Mouse (Mus musculus) limb, embryonic 11.5 days (tissue): ENCODE measurements around the gene L3hypdh. TPM values are rescaled to one million over a fixed set of nuclear protein-coding genes. Genes with fewer than 3 reads are reported as not detected.
"Not testable (repeated sequence)": the region's sequence is repeated elsewhere in the genome, so short reads cannot be mapped to it uniquely, and the experiment has no call there.

Source experiments
- ATAC-seq: fragments of 200-750 bp; cut with Nextera tagmentation; 2 replicates; pipeline ENCODE4 v1.8.0; 2017; ENCODE audit warnings: low read depth; ENCODE audit not compliant: insufficient number of reproducible peaks, low FRiP score, low TSS enrichment
- DNase-seq: peaks from one replicate; pipeline ENCODE4 v3.0.0-alpha.2; 2015; ENCODE audit warnings: low spot score
- H3K27ac ChIP-seq: fragments of 300-500 bp; sonication (generic); replicated peaks from 2 replicates; pipeline ENCODE4 v1.5.1; 2014; ENCODE audit warnings: low read depth, mild to moderate bottlenecking, low read length
- H3K27me3 ChIP-seq: fragments of 300-500 bp; sonication (generic); 2 replicates; pipeline ENCODE4 v1.6.1; 2014; ENCODE audit warnings: mild to moderate bottlenecking, low read length, mixed read lengths; ENCODE audit not compliant: control insufficient read depth, insufficient read depth
- H3K36me3 ChIP-seq: fragments of 300-500 bp; sonication (generic); 2 replicates; pipeline ENCODE4 v1.6.1; 2014; ENCODE audit warnings: mild to moderate bottlenecking, low read length, moderate library complexity, mixed read lengths; ENCODE audit not compliant: control insufficient read depth, insufficient read depth
- H3K4me1 ChIP-seq: fragments of 300-500 bp; sonication (generic); 2 replicates; pipeline ENCODE4 v1.6.1; 2014; ENCODE audit warnings: low read length, mixed read lengths; ENCODE audit not compliant: control insufficient read depth, insufficient read depth
- H3K4me2 ChIP-seq: fragments of 300-500 bp; sonication (generic); 2 replicates; pipeline ENCODE4 v1.6.1; 2014; ENCODE audit warnings: low read depth, mild to moderate bottlenecking, moderate library complexity; ENCODE audit not compliant: severe bottlenecking
- H3K4me3 ChIP-seq: fragments of 300-500 bp; sonication (generic); 2 replicates; pipeline ENCODE4 v1.5.1; 2014; ENCODE audit warnings: low read depth, low read length
- H3K9ac ChIP-seq: fragments of 300-500 bp; sonication (generic); 2 replicates; pipeline ENCODE4 v1.6.1; 2014; ENCODE audit warnings: mild to moderate bottlenecking, low read length
- H3K9me3 ChIP-seq: fragments of 300-500 bp; sonication (generic); 2 replicates; pipeline ENCODE4 v1.6.1; 2016; ENCODE audit warnings: low read length; ENCODE audit not compliant: control insufficient read depth
- WGBS: fragments of 180-500 bp; shearing (Covaris S2); extraction: QIAGEN DNeasy Blood & Tissue Kit; methylation state at CpG from one replicate; pipeline ENCODE4 v1.1.7; 2014; 5-methylcytosine and 5-hydroxymethylcytosine counted together
- polyA plus RNA-seq: library from polyadenylated mRNA; unstranded; fragments of >200 nt; fragmentation: Nextera tagmentation; extraction: Ambion mirVana; gene quantifications from 2 replicates; pipeline ENCODE4 v1.2.1, GENCODE M21; 2014

L3hypdh gene
- polyA plus RNA-seq, 1 experiment from 2014 or later: 12.4 TPM

DNA sequence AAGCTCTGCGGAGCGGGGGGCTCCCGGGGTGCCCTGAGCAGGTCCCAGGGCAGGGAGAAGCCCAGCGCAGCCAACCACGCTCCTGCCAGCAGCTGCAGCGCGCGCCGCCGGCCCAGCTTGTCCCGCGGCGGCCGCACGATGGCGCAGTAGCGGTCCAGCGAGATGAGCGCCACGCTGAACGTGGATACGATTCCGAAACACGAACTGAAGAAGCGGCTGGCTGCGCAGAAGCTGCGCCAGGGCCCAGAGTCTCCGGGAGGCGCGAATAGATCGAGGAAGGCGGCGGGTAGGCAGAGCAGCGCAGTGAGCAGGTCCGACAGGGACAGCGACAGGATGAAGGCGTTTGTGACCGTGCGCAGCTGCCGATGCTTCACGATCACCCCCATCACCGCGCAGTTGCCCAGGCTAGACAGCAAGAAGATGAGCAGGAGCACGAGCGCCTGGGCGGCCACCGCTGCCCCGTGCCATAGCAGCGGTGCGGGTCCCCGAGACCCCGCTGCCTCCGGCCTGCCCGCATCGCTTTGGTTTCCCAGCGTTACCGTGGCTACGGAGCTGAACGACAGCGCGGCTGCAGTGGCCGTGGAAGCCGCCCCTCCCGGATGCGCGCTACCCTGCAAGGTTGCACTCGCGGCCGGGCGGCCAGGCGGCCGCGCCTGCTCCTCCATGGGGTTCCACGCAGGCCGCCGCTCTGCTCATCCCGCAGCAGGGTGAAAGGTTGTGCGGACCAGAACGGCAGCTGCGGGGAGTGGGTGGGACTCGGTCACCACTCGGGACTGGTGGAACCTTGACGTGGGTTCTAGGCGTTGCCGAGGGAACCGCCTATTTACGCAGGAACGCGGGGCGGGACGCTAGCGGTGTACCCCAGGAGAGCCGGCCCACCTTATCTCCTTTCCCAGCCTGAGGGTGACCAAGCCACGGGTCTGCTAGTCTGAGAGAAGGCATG, 14.6 kb downstream of the L3hypdh start, which contains the start of gene Gpr135:
Gene Gpr135 (minus strand): TSS at position 799 of the 943 bp plus-strand sequence.
- under 1% methylated on average over 94 of the region's 94 CpGs for WGBS
- Histone ChIP-seq H3K27me3 (peaks cover 13% of the 10 kb centered on the region; the same call in 1 of the 2 replicates), H3K27ac (no peak within 1 kb of the TSS), H3K36me3 (no peaks in the 10 kb centered on the region), H3K4me3 (peak within 1 kb of the TSS; percentile 50), H3K4me2 (peak within 1 kb of the TSS; percentile 99), H3K9ac (peak within 1 kb of the TSS; percentile 17), H3K9me3 (no peaks in the 10 kb centered on the region), H3K4me1 (no peaks in the 10 kb centered on the region; the same call in 1 of the 2 replicates)
- ATAC-seq (peak; percentile 78), DNase-seq (peak; percentile 91)

DNA sequence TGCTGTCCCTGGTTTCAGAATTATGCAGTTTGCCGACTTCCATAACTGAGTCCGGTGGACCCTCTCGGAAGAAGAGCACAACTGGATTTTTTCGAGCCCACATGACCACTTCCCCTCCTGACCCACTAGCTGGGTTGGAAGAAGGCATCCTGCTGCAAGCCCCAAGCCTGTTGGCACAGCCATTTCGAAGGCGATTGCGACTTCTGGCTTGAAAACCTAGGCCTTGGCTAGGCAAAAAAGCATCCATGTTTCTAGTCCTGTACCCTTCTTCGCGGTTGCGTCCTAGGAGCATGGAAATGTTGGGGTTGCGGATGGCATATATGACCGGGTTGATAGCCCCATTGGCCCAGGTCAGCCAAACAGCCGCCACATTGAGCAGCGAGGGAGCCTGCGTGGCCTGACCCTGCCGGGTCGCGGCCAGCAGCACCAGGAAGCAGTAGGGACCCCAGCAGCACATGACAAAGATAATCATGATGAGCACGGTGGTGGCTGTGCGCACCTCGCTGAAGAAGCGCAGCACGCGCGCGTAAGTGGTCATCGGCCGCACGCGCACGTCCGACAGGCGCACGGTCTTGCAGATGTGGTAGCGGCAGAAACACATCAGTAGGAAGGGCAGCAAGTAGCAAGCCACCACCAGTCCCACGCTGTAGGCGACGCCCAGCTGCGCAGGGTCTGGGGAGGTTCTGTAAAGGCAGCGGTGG, 15.5 kb downstream of the L3hypdh start:
- WGBS: 5% methylated on average over 40 of the region's 40 CpGs
- peak overlapping the region; percentile 99 for H3K4me2 ChIP-seq
- no peaks in the 10 kb centered on the region; the same call in 1 of the 2 replicates for H3K4me1 ChIP-seq
- H3K9me3 ChIP-seq: no peaks in the 10 kb centered on the region
- H3K9ac ChIP-seq: no peak overlapping the region; the same call in 1 of the 2 replicates
- H3K36me3 ChIP-seq: no peaks in the 10 kb centered on the region
- H3K4me3 ChIP-seq: peak overlapping the region; percentile 50
- no peak overlapping the region for H3K27ac ChIP-seq
- no peak for DNase-seq
- no peak; the same call in 1 of the 2 replicates for ATAC-seq
- H3K27me3 ChIP-seq: peaks cover 13% of the 10 kb centered on the region; the same call in 1 of the 2 replicates

DNA sequence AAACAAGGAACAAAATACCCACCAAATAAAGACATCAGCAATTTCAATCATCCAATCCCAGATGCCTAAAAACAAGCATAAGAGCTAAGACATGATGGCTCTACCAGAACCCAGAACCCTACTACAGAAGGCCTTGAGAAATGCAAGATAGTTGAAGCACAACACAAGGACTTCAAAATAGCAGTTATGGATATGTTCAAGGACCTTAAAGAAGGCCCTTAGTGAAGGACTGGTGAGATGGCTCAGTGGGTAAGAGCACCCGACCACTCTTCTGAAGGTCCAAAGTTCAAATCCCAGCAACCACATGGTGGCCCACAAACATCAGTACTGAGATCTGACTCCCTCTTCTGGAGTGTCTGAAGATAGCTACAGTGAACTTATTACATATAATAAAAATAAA, 27.5 kb downstream of the L3hypdh start:
- H3K4me2 ChIP-seq: no peak overlapping the region
- no peak overlapping the region for H3K9ac ChIP-seq
- no peaks in the 10 kb centered on the region for H3K36me3 ChIP-seq
- DNase-seq (no peak), ATAC-seq (no peak)
- H3K4me1 ChIP-seq: no peaks in the 10 kb centered on the region
- H3K27me3 ChIP-seq: no peaks in the 10 kb centered on the region
- WGBS: 93% methylated on average over 1 of the region's 1 CpGs
- H3K4me3 ChIP-seq: no peak overlapping the region
- H3K9me3 ChIP-seq: no peaks in the 10 kb centered on the region
- no peak overlapping the region for H3K27ac ChIP-seq

DNA sequence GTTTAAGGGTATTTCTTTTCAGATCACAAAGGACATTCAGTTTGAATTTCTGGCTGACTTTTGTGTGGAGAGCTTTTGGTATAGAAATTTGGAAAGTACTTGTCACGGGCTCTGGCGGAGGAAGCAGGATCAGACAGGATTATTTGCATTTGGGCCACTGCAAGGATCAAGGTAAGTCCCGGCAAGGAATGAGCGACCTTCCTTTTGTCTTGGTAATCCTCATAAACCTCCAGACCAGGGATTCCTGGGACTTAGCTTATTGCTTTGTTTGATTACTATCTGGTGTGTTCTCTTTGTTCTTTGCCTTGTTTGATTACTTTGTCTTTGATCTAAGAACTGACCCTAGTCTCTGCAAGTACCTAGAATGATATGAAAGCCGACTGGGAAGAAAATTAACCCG, 31.4 kb downstream of the L3hypdh start:
- no peak for DNase-seq
- Histone ChIP-seq H3K27me3 (no peaks in the 10 kb centered on the region), H3K4me2 (no peak overlapping the region), H3K4me1 (no peaks in the 10 kb centered on the region), H3K9ac (no peak overlapping the region), H3K9me3 (no peaks in the 10 kb centered on the region), H3K4me3 (no peak overlapping the region), H3K27ac (no peak overlapping the region), H3K36me3 (no peaks in the 10 kb centered on the region)
- no peak for ATAC-seq
- 28% methylated on average over 6 of the region's 6 CpGs for WGBS

DNA sequence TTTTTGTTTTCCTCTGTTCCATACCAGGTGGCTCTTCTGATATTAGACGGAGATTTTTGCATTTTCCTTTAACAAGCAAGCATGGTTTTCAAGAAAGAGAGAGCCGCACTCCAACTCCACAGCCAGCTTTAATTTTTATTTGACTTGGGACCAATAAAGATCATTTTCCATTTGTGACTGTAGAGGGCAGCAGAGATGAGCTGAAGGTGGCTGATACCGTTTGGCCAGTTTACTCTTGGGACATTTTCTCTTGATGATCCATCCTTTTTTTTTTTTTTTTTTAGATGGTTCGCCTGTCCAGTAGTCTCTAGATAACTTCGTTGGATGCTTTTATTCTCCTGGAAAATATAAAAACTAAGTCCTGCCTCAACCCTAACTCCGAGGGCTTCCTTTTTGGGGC, 31.9 kb downstream of the L3hypdh start:
- 51% methylated on average over 6 of the region's 6 CpGs for WGBS
- DNase-seq: no peak
- H3K9ac ChIP-seq: no peak overlapping the region
- H3K4me1 ChIP-seq: no peaks in the 10 kb centered on the region
- no peak overlapping the region for H3K27ac ChIP-seq
- no peak overlapping the region for H3K4me2 ChIP-seq
- no peak overlapping the region for H3K4me3 ChIP-seq
- H3K27me3 ChIP-seq: no peaks in the 10 kb centered on the region
- no peaks in the 10 kb centered on the region for H3K9me3 ChIP-seq
- H3K36me3 ChIP-seq: no peaks in the 10 kb centered on the region
- no peak for ATAC-seq

DNA sequence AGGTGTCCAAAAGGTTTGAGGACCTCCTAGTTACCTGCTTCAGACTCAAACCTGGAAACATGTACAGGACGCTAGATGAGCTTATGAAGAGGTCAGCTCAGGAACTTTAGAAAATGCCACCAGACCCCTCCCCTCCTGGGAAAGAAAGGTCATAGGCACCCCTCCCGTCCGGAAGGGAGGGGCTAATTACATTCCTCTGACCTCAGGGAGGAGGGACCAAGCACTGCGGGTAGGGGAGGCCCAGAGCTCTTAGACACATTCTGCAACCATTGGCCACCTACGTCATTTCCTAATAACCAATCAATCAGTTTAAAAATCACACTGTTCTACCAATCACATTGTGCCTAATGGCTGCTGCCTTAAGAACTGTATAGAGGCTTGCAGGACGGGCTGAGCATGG, 32.7 kb downstream of the L3hypdh start:
- no peaks in the 10 kb centered on the region for H3K27me3 ChIP-seq
- no peaks in the 10 kb centered on the region for H3K36me3 ChIP-seq
- 76% methylated on average over 6 of the region's 6 CpGs for WGBS
- no peak overlapping the region for H3K9ac ChIP-seq
- no peak overlapping the region for H3K27ac ChIP-seq
- no peak overlapping the region for H3K4me3 ChIP-seq
- no peak overlapping the region for H3K4me2 ChIP-seq
- DNase-seq (no peak), ATAC-seq (no peak)
- no peaks in the 10 kb centered on the region for H3K4me1 ChIP-seq
- no peaks in the 10 kb centered on the region for H3K9me3 ChIP-seq

DNA sequence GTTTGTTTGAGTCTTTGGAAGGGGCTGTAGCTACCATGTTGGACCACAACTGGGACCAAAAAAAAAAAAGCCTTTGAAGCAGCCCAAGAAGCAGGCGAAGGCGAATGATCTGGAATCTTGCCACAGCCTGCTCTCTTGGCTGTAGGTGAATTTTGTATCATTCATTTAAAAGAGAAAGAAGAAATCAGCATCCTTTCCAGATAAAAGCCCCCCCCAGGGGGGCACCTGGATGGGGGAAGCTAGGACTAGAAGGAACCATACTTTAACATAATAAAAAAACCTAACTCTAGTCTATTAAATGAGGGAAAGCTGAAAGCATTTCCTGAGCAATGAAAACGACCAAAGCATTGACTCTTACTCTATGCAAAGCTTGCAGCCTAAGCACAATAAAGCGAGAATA, 34.4 kb downstream of the L3hypdh start:
- H3K27me3 ChIP-seq: no peaks in the 10 kb centered on the region
- no peaks in the 10 kb centered on the region for H3K9me3 ChIP-seq
- no peak overlapping the region for H3K4me3 ChIP-seq
- no peak overlapping the region for H3K4me2 ChIP-seq
- DNase-seq (no peak), ATAC-seq (no peak)
- no peaks in the 10 kb centered on the region for H3K4me1 ChIP-seq
- H3K36me3 ChIP-seq: no peaks in the 10 kb centered on the region
- WGBS: 82% methylated on average over 4 of the region's 4 CpGs
- no peak overlapping the region for H3K27ac ChIP-seq
- no peak overlapping the region for H3K9ac ChIP-seq

DNA sequence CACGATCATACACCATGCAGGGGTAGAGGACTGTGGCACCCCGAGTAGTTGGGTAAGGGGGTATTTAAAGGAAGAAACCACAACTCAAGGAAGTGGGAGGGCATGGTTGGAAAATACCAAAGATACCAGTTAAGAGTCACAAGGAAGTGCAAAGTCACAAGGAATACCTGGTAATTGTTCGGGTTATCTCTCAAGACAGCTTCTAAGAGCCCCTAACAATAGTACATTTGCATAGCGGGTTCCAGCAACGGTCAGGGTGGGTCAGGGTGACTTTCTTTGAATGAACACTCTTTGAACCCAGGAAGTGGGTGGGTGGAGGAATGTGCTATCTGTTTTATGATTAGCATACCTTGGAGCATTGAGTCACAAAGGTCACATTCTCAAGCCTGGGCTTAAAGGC, 35.1 kb downstream of the L3hypdh start:
- DNase-seq, H3K27ac ChIP-seq, H3K36me3 ChIP-seq, H3K4me3 ChIP-seq, H3K9ac ChIP-seq, ATAC-seq, H3K4me1 ChIP-seq, H3K27me3 ChIP-seq, H3K9me3 ChIP-seq, H3K4me2 ChIP-seq: not testable (repeated sequence)
- WGBS: 89% methylated on average over 5 of the region's 5 CpGs
